Mouse (Mus musculus) heart, embryonic 14.5 days (tissue): ENCODE data around the gene Pold4. TPM values are rescaled to one million over a fixed set of nuclear protein-coding genes. Genes with fewer than 3 reads are reported as not detected.
A peak's percentile ranks its signal among the peaks of the same experiment; 100 is the strongest.

Source experiments
- ATAC-seq: fragments of 200-750 bp; cut with Nextera tagmentation; 2 replicates; pipeline ENCODE4 v1.8.0; 2017; ENCODE audit warnings: low read depth, moderate TSS enrichment; ENCODE audit not compliant: insufficient number of reproducible peaks, insufficient read depth, low FRiP score
- H3K27ac ChIP-seq, 2 experiments: fragments of 200-500 bp in 1 of 2; fragments of 300-500 bp in 1 of 2; sonication (generic) in 1 of 2; replicated peaks in 1 of 2; 2 replicates each; pipeline ENCODE4 v1.5.1; 2012 to 2014; ENCODE audit warnings: low read depth in 2 of 2, low read length in 2 of 2, control low read depth in 1 of 2, mild to moderate bottlenecking in 1 of 2, mixed read lengths in 1 of 2; ENCODE audit not compliant: control insufficient read depth in 1 of 2, insufficient read depth in 1 of 2
- H3K27me3 ChIP-seq: fragments of 300-500 bp; sonication (generic); 2 replicates; pipeline ENCODE4 v1.6.1; 2014; ENCODE audit warnings: mild to moderate bottlenecking, low read length, control low read depth; ENCODE audit not compliant: control insufficient read depth, insufficient read depth
- H3K36me3 ChIP-seq: fragments of 300-500 bp; sonication (generic); 2 replicates; pipeline ENCODE4 v1.6.1; 2014; ENCODE audit warnings: mild to moderate bottlenecking, control low read depth, low read length, mixed read lengths; ENCODE audit not compliant: control insufficient read depth, insufficient read depth
- H3K4me1 ChIP-seq, 2 experiments: fragments of 200-500 bp in 1 of 2; fragments of 300-500 bp in 1 of 2; sonication (generic) in 1 of 2; 2 replicates each; pipeline ENCODE4 v1.6.1; 2012 to 2014; ENCODE audit warnings: low read length in 2 of 2, control low read depth in 1 of 2, mixed read lengths in 1 of 2; ENCODE audit not compliant: control insufficient read depth in 2 of 2, insufficient read depth in 2 of 2
- H3K4me2 ChIP-seq: fragments of 300-500 bp; sonication (generic); 2 replicates; pipeline ENCODE4 v1.6.1; 2014; ENCODE audit warnings: mild to moderate bottlenecking, low read length
- H3K4me3 ChIP-seq, 2 experiments: fragments of 200-500 bp in 1 of 2; fragments of 300-500 bp in 1 of 2; sonication (generic) in 1 of 2; 2 replicates each; pipeline ENCODE4 v1.5.1; 2012 to 2014; ENCODE audit warnings: low read length in 2 of 2, mild to moderate bottlenecking in 2 of 2, control low read depth in 1 of 2, low read depth in 1 of 2, moderate library complexity in 1 of 2; ENCODE audit not compliant: control insufficient read depth in 1 of 2, insufficient read depth in 1 of 2
- H3K9ac ChIP-seq: fragments of 300-500 bp; sonication (generic); 2 replicates; pipeline ENCODE4 v1.6.1; 2014; ENCODE audit warnings: mild to moderate bottlenecking, low read length
- H3K9me3 ChIP-seq: fragments of 300-500 bp; sonication (generic); 2 replicates; pipeline ENCODE4 v1.6.1; 2016; ENCODE audit warnings: low read length, control low read depth; ENCODE audit not compliant: control insufficient read depth
- WGBS: fragments of 180-500 bp; shearing (Covaris S2); extraction: QIAGEN DNeasy Blood & Tissue Kit; methylation state at CpG from one replicate; pipeline ENCODE4 v1.1.7; 2014; 5-methylcytosine and 5-hydroxymethylcytosine counted together
- polyA plus RNA-seq: library from polyadenylated mRNA; unstranded; fragments of >200 nt; fragmentation: Nextera tagmentation; extraction: Ambion mirVana; gene quantifications from 2 replicates; pipeline ENCODE4 v1.2.1, GENCODE M21; 2014

Gene Pold4
- polyA plus RNA-seq, 1 experiment from 2014 or later = 26.8 TPM

DNA sequence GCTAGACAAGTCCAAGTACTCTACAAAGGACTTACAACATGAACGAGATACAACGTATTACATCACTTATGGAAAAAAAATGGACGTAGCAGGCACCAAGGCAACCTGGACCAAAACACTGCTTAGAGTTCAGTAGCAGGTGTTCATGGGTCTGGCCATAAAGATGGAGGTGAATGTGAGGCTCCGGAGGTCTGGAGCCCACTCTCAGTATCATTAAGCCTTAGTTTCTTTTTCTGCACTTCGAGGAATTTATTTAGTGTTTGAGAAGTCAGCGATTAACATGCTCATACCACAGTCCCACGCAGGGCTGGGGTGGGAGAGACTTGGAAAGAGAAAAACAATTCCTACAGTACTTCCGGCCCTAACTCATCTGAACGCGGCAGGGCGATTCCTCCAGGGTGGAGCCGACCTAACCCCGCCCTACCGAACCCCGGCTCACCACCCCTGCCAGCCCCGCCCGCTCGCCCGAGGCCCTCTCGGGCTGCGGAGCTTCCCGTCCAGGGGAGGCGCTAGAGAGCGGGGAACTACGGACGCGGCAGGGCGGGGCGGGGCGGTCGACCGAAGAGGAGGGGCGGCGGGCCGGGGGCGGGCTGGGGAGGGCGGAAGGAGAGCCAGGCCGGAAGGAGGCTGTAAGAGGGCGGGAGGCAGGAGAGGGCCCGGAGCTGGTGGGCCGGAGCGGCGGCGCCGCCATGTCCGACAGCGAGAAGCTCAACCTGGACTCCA, 40.0 kb upstream of the Pold4 start, which contains the start of gene Ppp1ca:
TSS of gene Ppp1ca (plus strand) at position 538 of the 723 bp plus-strand sequence.
- Histone ChIP-seq H3K27ac (peak within 1 kb of the TSS; percentile 78 to 89), H3K36me3 (peaks cover 38% of the 10 kb centered on the region), H3K4me2 (peak within 1 kb of the TSS; percentile 94), H3K27me3 (no peaks in the 10 kb centered on the region), H3K9me3 (no peaks in the 10 kb centered on the region), H3K9ac (peak within 1 kb of the TSS; percentile 93), H3K4me1 (peaks cover 25 to 40% of the 10 kb centered on the region in 2 experiments), H3K4me3 (peak within 1 kb of the TSS; percentile 68 to 71)
- peak; percentile 88 for ATAC-seq
- WGBS = 5% methylated on average over 40 of the region's 47 CpGs

DNA sequence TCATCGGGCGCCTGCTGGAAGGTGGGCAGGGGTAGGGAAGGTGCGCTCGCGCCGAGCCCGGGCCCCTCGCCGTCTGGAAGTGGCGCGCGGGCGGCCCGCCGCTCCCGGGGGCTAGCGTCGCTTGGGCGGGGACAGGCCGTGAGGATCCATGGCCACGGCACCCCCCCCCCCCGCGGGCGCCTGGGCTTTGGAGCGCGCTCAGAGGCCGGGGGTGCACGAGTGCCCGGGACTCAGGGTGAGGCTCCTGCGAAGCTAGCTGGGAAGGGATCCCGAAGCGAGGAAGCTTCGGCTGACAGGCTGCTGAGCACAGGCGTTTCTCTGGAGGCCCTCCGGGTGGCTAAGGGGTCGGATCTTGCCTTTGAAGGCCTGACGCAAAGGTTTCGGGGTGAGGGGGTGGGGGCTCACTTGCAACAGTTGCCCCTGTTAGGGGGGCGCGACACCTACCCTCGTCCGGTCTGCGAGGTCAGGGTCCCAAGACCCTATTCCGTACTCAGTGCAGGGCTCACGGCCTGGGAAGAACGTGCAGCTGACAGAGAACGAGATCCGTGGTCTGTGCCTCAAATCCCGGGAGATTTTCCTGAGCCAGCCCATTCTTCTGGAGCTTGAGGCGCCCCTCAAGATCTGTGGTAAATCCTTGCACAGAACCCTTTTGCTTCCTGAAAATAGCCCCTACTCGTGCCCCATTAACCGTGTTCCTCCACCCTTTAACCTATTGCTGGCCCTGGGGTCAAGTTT, 39.3 kb upstream of the Pold4 start:
- Histone ChIP-seq H3K4me2 (peak overlapping the region; percentile 94), H3K27me3 (no peaks in the 10 kb centered on the region), H3K27ac (peak overlapping the region; percentile 73 to 89), H3K36me3 (peaks cover 45% of the 10 kb centered on the region), H3K4me1 (peaks cover 20 to 36% of the 10 kb centered on the region in 2 experiments), H3K4me3 (peak overlapping the region; percentile 68 to 71), H3K9ac (peak overlapping the region; percentile 93), H3K9me3 (no peaks in the 10 kb centered on the region)
- under 1% methylated on average over 41 of the region's 52 CpGs for WGBS
- ATAC-seq = peak; percentile 38

DNA sequence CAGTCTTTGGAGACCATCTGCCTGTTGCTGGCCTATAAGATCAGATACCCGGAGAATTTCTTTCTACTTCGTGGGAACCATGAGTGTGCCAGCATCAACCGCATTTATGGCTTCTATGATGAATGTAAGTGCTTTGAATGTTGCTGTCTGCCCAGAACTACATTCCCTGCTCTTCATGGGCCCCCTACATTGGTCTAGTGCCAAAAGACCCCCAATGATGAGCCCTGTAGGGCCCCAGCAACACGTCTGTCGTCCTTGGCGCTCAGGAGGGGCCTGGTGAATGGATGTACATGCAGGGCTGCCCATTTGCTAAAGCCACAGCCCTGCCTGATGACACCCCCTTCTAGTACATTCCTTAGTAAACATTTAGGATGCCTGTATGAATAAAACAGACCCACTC, 38.6 kb upstream of the Pold4 start:
- 52% methylated on average over 6 of the region's 6 CpGs for WGBS
- peak overlapping the region; percentile 93 for H3K9ac ChIP-seq
- peak overlapping the region; percentile 68 to 71 for H3K4me3 ChIP-seq
- peaks cover 16 to 32% of the 10 kb centered on the region in 2 experiments for H3K4me1 ChIP-seq
- H3K9me3 ChIP-seq = no peaks in the 10 kb centered on the region
- peak overlapping the region; percentile 94 for H3K4me2 ChIP-seq
- no peaks in the 10 kb centered on the region for H3K27me3 ChIP-seq
- H3K27ac ChIP-seq = peak overlapping the region in 1 of 2 experiments; percentile 89; a peak in 1 of 4 replicates
- ATAC-seq = no peak
- peaks cover 47% of the 10 kb centered on the region for H3K36me3 ChIP-seq

DNA sequence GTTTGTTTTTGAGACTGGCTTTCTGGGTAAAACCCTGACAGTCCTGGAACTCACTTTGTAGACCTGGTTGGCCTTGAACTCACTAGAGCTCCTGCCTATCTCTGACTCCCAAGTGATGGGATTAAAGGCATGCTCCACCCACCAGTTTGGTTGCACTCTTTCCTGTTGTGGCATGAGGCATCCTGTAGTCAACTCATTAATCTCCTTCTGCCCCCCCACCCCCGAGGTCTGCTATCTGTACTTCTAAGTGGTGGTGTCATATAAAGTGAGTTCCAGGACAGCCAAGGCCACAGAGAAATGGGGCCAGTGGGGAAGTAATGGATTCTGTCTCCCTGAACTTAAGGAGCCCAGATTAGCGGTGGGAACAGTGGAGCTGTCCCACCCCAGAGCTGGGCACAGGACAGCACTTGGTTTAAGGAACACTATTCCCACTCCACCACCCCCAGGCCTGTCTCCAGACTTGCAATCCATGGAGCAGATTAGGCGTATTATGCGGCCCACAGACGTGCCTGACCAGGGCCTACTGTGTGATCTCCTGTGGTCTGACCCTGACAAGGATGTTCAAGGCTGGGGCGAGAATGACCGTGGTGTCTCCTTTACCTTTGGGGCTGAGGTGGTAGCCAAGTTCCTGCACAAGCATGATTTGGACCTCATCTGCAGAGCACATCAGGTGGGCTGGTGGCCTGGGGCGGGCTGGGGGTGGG, 37.5 kb upstream of the Pold4 start:
- Histone ChIP-seq H3K36me3 (peaks cover 57% of the 10 kb centered on the region), H3K4me1 (peaks cover 16 to 32% of the 10 kb centered on the region in 2 experiments), H3K27ac (no peak overlapping the region), H3K9ac (peak overlapping the region; percentile 16; the same call in 1 of the 2 replicates), H3K4me3 (no peak overlapping the region), H3K4me2 (no peak overlapping the region; the same call in 1 of the 2 replicates), H3K27me3 (no peaks in the 10 kb centered on the region), H3K9me3 (no peaks in the 10 kb centered on the region)
- WGBS = 71% methylated on average over 8 of the region's 8 CpGs
- no peak for ATAC-seq

DNA sequence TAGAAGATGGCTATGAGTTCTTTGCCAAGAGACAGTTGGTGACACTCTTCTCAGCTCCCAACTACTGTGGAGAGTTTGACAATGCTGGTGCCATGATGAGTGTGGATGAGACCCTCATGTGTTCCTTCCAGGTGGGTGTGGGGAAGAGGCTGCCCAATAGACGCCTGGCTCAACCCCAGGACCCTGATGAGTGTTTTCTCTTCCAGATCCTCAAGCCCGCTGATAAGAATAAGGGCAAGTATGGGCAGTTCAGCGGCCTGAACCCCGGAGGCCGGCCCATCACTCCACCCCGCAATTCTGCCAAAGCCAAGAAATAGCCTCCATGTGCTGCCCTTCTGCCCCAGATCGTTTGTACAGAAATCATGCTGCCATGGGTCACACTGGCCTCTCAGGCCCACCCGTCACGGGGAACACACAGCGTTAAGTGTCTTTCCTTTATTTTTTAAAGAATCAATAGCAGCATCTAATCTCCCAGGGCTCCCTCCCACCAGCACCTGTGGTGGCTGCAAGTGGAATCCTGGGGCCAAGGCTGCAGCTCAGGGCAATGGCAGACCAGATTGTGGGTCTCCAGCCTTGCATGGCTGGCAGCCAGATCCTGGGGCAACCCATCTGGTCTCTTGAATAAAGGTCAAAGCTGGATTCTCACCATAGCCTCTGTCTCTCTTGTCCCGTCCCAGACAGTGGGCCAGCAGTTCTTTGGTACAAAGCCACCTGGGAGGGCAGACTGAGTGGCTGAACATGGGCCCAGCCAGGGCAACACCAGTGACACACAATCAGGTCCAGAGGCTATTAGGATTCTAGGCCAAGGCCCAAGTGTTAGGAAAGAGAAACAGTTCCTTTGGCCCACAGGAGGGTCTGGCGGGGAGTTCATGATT, 36.7 kb upstream of the Pold4 start:
- WGBS = 81% methylated on average over 12 of the region's 12 CpGs
- Histone ChIP-seq H3K9me3 (no peaks in the 10 kb centered on the region), H3K27me3 (no peaks in the 10 kb centered on the region), H3K4me2 (no peak overlapping the region), H3K36me3 (peaks cover 66% of the 10 kb centered on the region), H3K9ac (no peak overlapping the region), H3K27ac (no peak overlapping the region), H3K4me1 (peaks cover 16 to 34% of the 10 kb centered on the region in 2 experiments), H3K4me3 (no peak overlapping the region)
- ATAC-seq = no peak

DNA sequence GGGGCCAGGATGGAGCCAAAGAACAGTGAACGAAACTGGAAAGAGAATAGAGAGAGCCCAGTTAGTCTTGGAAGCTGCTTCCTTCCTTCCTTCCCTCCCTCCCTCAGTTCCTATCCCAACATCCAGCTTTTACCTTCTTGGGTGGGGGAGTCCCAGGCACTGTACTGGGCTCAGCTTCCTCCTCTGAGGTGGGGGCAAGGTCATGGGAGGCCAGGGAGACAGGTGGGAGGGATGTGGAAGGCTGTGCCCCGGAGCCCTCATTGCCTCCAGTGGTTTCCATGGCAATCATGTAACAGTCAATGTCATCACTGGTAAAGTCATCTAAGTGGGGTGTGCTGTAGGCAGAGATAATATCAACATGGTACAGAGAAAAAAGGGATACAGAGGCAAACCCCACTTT, 35.7 kb upstream of the Pold4 start:
- Histone ChIP-seq H3K9ac (no peak overlapping the region), H3K27me3 (no peaks in the 10 kb centered on the region), H3K4me1 (peaks cover 21 to 40% of the 10 kb centered on the region in 2 experiments), H3K27ac (no peak overlapping the region), H3K9me3 (no peaks in the 10 kb centered on the region), H3K4me3 (no peak overlapping the region), H3K36me3 (peaks cover 71% of the 10 kb centered on the region), H3K4me2 (no peak overlapping the region)
- no peak for ATAC-seq
- 61% methylated on average over 2 of the region's 2 CpGs for WGBS
